Mouse (Mus musculus): ENCODE data around the gene Cfap61. TPM values are rescaled to one million over a fixed set of nuclear protein-coding genes. Genes with fewer than 3 reads are reported as not detected.

Cfap61 gene
- polyA plus RNA-seq, 1 experiment from 2014 or later: not detected

GRCm38 (mm10) chr2:145958097-145958496 is 23.5 kb downstream of the Cfap61 start:
- no peak overlapping the region for H3K4me3 ChIP-seq (ENCODE audit: low read depth, low read length)
- 81% methylated on average over 6 of the region's 6 CpGs for WGBS
- no peak overlapping the region for H3K9ac ChIP-seq (replicated peaks; ENCODE audit: low read depth, low read length)

GRCm38 (mm10) chr2:145958551-145958950 is 24.0 kb downstream of the Cfap61 start:
- H3K4me1 ChIP-seq (ENCODE audit: control insufficient read depth, insufficient read depth, low read length): no peaks in the 10 kb centered on the region
- H3K27ac ChIP-seq (ENCODE audit: low read length): no peak overlapping the region
- H3K9me3 ChIP-seq (ENCODE audit: control insufficient read depth, low read depth, low read length): no peaks in the 10 kb centered on the region
- WGBS: 81% methylated on average over 7 of the region's 7 CpGs
- no peak for ATAC-seq (ENCODE audit: insufficient number of reproducible peaks, insufficient read depth, low FRiP score, low read depth)
- no peak overlapping the region for H3K4me2 ChIP-seq (replicated peaks; ENCODE audit: low read depth, low read length)
- H3K36me3 ChIP-seq (ENCODE audit: control insufficient read depth, insufficient read depth, low read length): no peaks in the 10 kb centered on the region
- H3K9ac ChIP-seq (replicated peaks; ENCODE audit: low read depth, low read length): no peak overlapping the region
- H3K4me3 ChIP-seq (ENCODE audit: low read depth, low read length): no peak overlapping the region
- no peaks in the 10 kb centered on the region for H3K27me3 ChIP-seq (ENCODE audit: control insufficient read depth, insufficient read depth, low read length)

More at GRCm38 (mm10) chr2:145958097-145958496, 23.5 kb downstream of the Cfap61 start:
- H3K27me3 ChIP-seq (ENCODE audit: control insufficient read depth, insufficient read depth, low read length): no peaks in the 10 kb centered on the region
- H3K4me2 ChIP-seq (replicated peaks; ENCODE audit: low read depth, low read length): no peak overlapping the region
- no peaks in the 10 kb centered on the region for H3K9me3 ChIP-seq (ENCODE audit: control insufficient read depth, low read depth, low read length)
- H3K4me1 ChIP-seq (ENCODE audit: control insufficient read depth, insufficient read depth, low read length): no peaks in the 10 kb centered on the region
- no peak overlapping the region for H3K27ac ChIP-seq (ENCODE audit: low read length)
- no peak for ATAC-seq (ENCODE audit: insufficient number of reproducible peaks, insufficient read depth, low FRiP score, low read depth)
- no peaks in the 10 kb centered on the region for H3K36me3 ChIP-seq (ENCODE audit: control insufficient read depth, insufficient read depth, low read length)

GRCm38 (mm10) chr2:145961861-145962260 is 27.3 kb downstream of the Cfap61 start:
- ATAC-seq (ENCODE audit: insufficient number of reproducible peaks, insufficient read depth, low FRiP score, low read depth): no peak
- no peaks in the 10 kb centered on the region for H3K4me1 ChIP-seq (ENCODE audit: control insufficient read depth, insufficient read depth, low read length)
- H3K27ac ChIP-seq (ENCODE audit: low read length): no peak overlapping the region
- no peaks in the 10 kb centered on the region for H3K27me3 ChIP-seq (ENCODE audit: control insufficient read depth, insufficient read depth, low read length)
- H3K4me3 ChIP-seq (ENCODE audit: low read depth, low read length): no peak overlapping the region
- no peak overlapping the region for H3K4me2 ChIP-seq (replicated peaks; ENCODE audit: low read depth, low read length)
- no peaks in the 10 kb centered on the region for H3K36me3 ChIP-seq (ENCODE audit: control insufficient read depth, insufficient read depth, low read length)
- H3K9me3 ChIP-seq (ENCODE audit: control insufficient read depth, low read depth, low read length): no peaks in the 10 kb centered on the region
- no peak overlapping the region for H3K9ac ChIP-seq (replicated peaks; ENCODE audit: low read depth, low read length)
- WGBS: 85% methylated on average over 5 of the region's 5 CpGs

- WGBS: 85% methylated on average over 12 of the region's 12 CpGs
- ATAC-seq (ENCODE audit: insufficient number of reproducible peaks, insufficient read depth, low FRiP score, low read depth): no peak
- no peak overlapping the region for H3K9ac ChIP-seq (replicated peaks; ENCODE audit: low read depth, low read length)
- no peak overlapping the region for H3K27ac ChIP-seq (ENCODE audit: low read length)
- no peak overlapping the region for H3K4me2 ChIP-seq (replicated peaks; ENCODE audit: low read depth, low read length)
- H3K4me3 ChIP-seq (ENCODE audit: low read depth, low read length): no peak overlapping the region
- H3K36me3 ChIP-seq (ENCODE audit: control insufficient read depth, insufficient read depth, low read length): no peaks in the 10 kb centered on the region
- H3K4me1 ChIP-seq (ENCODE audit: control insufficient read depth, insufficient read depth, low read length): no peaks in the 10 kb centered on the region
- H3K9me3 ChIP-seq (ENCODE audit: control insufficient read depth, low read depth, low read length): no peaks in the 10 kb centered on the region
- no peaks in the 10 kb centered on the region for H3K27me3 ChIP-seq (ENCODE audit: control insufficient read depth, insufficient read depth, low read length)
Measured at GRCm38 (mm10) chr2:145970751-145971150, 36.2 kb downstream of the Cfap61 start.

- no peaks in the 10 kb centered on the region for H3K27me3 ChIP-seq (ENCODE audit: control insufficient read depth, insufficient read depth, low read length)
Measured at GRCm38 (mm10) chr2:145971237-145972010, 36.8 kb downstream of the Cfap61 start.

GRCm38 (mm10) chr2:145972571-145972970 is 38.0 kb downstream of the Cfap61 start:
- Histone ChIP-seq H3K4me3 (ENCODE audit: low read depth, low read length) (no peak overlapping the region), H3K36me3 (ENCODE audit: control insufficient read depth, insufficient read depth, low read length) (no peaks in the 10 kb centered on the region), H3K9ac (replicated peaks; ENCODE audit: low read depth, low read length) (no peak overlapping the region), H3K4me2 (replicated peaks; ENCODE audit: low read depth, low read length) (no peak overlapping the region), H3K27me3 (ENCODE audit: control insufficient read depth, insufficient read depth, low read length) (no peaks in the 10 kb centered on the region), H3K27ac (ENCODE audit: low read length) (no peak overlapping the region), H3K4me1 (ENCODE audit: control insufficient read depth, insufficient read depth, low read length) (no peaks in the 10 kb centered on the region), H3K9me3 (ENCODE audit: control insufficient read depth, low read depth, low read length) (no peaks in the 10 kb centered on the region)
- WGBS: 78% methylated on average over 4 of the region's 4 CpGs
- no peak for ATAC-seq (ENCODE audit: insufficient number of reproducible peaks, insufficient read depth, low FRiP score, low read depth)

More at GRCm38 (mm10) chr2:145971237-145972010, 36.8 kb downstream of the Cfap61 start:
- Histone ChIP-seq H3K27ac (ENCODE audit: low read length) (no peak overlapping the region), H3K4me2 (replicated peaks; ENCODE audit: low read depth, low read length) (no peak overlapping the region), H3K9me3 (ENCODE audit: control insufficient read depth, low read depth, low read length) (no peaks in the 10 kb centered on the region), H3K36me3 (ENCODE audit: control insufficient read depth, insufficient read depth, low read length) (no peaks in the 10 kb centered on the region), H3K4me3 (ENCODE audit: low read depth, low read length) (no peak overlapping the region), H3K9ac (replicated peaks; ENCODE audit: low read depth, low read length) (no peak overlapping the region), H3K4me1 (ENCODE audit: control insufficient read depth, insufficient read depth, low read length) (no peaks in the 10 kb centered on the region)
- 89% methylated on average over 20 of the region's 20 CpGs for WGBS
- ATAC-seq (ENCODE audit: insufficient number of reproducible peaks, insufficient read depth, low FRiP score, low read depth): no peak

GRCm38 (mm10) chr2:145979616-145980015 is 45.0 kb downstream of the Cfap61 start:
- no peak for ATAC-seq (ENCODE audit: insufficient number of reproducible peaks, insufficient read depth, low FRiP score, low read depth)

GRCm38 (mm10) chr2:145980881-145981280 is 46.3 kb downstream of the Cfap61 start:
- Histone ChIP-seq H3K36me3 (ENCODE audit: control insufficient read depth, insufficient read depth, low read length) (no peaks in the 10 kb centered on the region), H3K27ac (ENCODE audit: low read length) (no peak overlapping the region), H3K4me2 (replicated peaks; ENCODE audit: low read depth, low read length) (no peak overlapping the region), H3K9ac (replicated peaks; ENCODE audit: low read depth, low read length) (no peak overlapping the region), H3K4me1 (ENCODE audit: control insufficient read depth, insufficient read depth, low read length) (no peaks in the 10 kb centered on the region), H3K4me3 (ENCODE audit: low read depth, low read length) (no peak overlapping the region), H3K9me3 (ENCODE audit: control insufficient read depth, low read depth, low read length) (no peaks in the 10 kb centered on the region), H3K27me3 (ENCODE audit: control insufficient read depth, insufficient read depth, low read length) (no peaks in the 10 kb centered on the region)
- 84% methylated on average over 9 of the region's 9 CpGs for WGBS
- no peak for ATAC-seq (ENCODE audit: insufficient number of reproducible peaks, insufficient read depth, low FRiP score, low read depth)

More at GRCm38 (mm10) chr2:145979616-145980015, 45.0 kb downstream of the Cfap61 start:
- H3K36me3 ChIP-seq (ENCODE audit: control insufficient read depth, insufficient read depth, low read length): no peaks in the 10 kb centered on the region
- no peaks in the 10 kb centered on the region for H3K27me3 ChIP-seq (ENCODE audit: control insufficient read depth, insufficient read depth, low read length)
- 75% methylated on average over 4 of the region's 4 CpGs for WGBS
- H3K9ac ChIP-seq (replicated peaks; ENCODE audit: low read depth, low read length): no peak overlapping the region
- H3K9me3 ChIP-seq (ENCODE audit: control insufficient read depth, low read depth, low read length): no peaks in the 10 kb centered on the region
- H3K4me1 ChIP-seq (ENCODE audit: control insufficient read depth, insufficient read depth, low read length): no peaks in the 10 kb centered on the region
- no peak overlapping the region for H3K4me3 ChIP-seq (ENCODE audit: low read depth, low read length)
- no peak overlapping the region for H3K4me2 ChIP-seq (replicated peaks; ENCODE audit: low read depth, low read length)
- no peak overlapping the region for H3K27ac ChIP-seq (ENCODE audit: low read length)

- H3K9me3 ChIP-seq (ENCODE audit: control insufficient read depth, low read depth, low read length): no peaks in the 10 kb centered on the region
- no peaks in the 10 kb centered on the region for H3K27me3 ChIP-seq (ENCODE audit: control insufficient read depth, insufficient read depth, low read length)
- H3K4me2 ChIP-seq (replicated peaks; ENCODE audit: low read depth, low read length): no peak overlapping the region
- H3K4me1 ChIP-seq (ENCODE audit: control insufficient read depth, insufficient read depth, low read length): no peaks in the 10 kb centered on the region
- no peak for ATAC-seq (ENCODE audit: insufficient number of reproducible peaks, insufficient read depth, low FRiP score, low read depth)
- H3K9ac ChIP-seq (replicated peaks; ENCODE audit: low read depth, low read length): no peak overlapping the region
- H3K27ac ChIP-seq (ENCODE audit: low read length): no peak overlapping the region
- H3K4me3 ChIP-seq (ENCODE audit: low read depth, low read length): no peak overlapping the region
- WGBS: 47% methylated on average over 6 of the region's 6 CpGs
- no peaks in the 10 kb centered on the region for H3K36me3 ChIP-seq (ENCODE audit: control insufficient read depth, insufficient read depth, low read length)
Measured at GRCm38 (mm10) chr2:145981699-145982112, 47.1 kb downstream of the Cfap61 start.
